Mouse (Mus musculus): ENCODE data around the gene Dnaaf5. TPM values are rescaled to one million over a fixed set of nuclear protein-coding genes. Genes with fewer than 3 reads are reported as not detected.

Gene Dnaaf5
- polyA plus RNA-seq, 1 experiment = 15.9 TPM

DNA sequence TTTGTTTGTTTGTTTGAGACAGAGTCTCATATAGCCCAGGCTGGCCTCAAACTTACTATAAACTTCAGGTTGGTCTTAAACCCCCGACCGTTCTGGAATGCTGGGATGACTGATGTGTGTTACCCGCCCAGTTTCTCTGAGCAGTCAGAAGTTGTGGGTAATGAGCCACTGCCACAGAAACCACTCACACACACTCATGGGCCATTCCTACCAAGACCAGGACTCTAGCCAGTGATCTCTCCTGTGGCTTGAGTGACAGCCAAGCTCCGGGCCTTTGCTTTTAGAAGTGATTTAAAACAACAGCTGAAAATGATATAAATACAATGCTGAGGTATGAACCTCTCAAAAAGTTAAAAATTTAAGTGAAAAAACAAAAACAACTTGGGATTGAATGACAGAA lies 35.1 kb upstream of the Dnaaf5 start:
- H3K4me1 ChIP-seq (ENCODE audit: control insufficient read depth, insufficient read depth, insufficient read length) = no peaks in the 10 kb centered on the region; the same call in 1 of the 2 replicates
- H3K4me3 ChIP-seq (ENCODE audit: extremely low read depth, insufficient read depth, insufficient read length) = no peak overlapping the region
- WGBS = 62% methylated on average over 4 of the region's 4 CpGs
- H3K27me3 ChIP-seq (ENCODE audit: control insufficient read depth, insufficient read depth, low read length) = no peaks in the 10 kb centered on the region
- H3K36me3 ChIP-seq (ENCODE audit: control insufficient read depth, insufficient read depth, low read length) = no peaks in the 10 kb centered on the region
- no peak overlapping the region for H3K27ac ChIP-seq (ENCODE audit: insufficient read depth, low read length)
- no peak for DNase-seq (ENCODE audit: low read depth in 1 of 2, low spot score in 2 of 2)
- TF ChIP-seq CTCF (IDR thresholded peaks at IDR 0.05; ENCODE audit: extremely low read depth, insufficient read depth, insufficient read length, insufficient replicate concordance) (no peak), POLR2A (IDR thresholded peaks at IDR 0.05; ENCODE audit: low read depth, low read length) (no peak)

DNA sequence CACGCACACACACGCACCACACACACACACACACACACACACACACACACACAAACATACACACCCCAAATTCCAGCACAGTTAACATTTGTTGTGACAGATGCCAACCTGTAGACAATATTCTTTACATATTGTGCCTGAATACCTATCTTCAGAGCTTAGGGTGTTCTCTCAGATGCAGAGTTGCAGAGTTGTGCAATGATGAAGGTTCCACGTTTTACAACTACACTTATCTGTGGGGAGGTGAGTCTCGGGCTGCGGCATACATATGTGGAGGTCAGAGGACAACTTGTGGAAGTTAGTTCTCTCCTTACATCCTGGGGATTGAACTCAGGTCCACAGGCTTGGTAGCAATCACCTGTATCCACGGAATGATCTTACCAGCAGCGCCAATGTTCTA lies 34.5 kb upstream of the Dnaaf5 start:
- H3K27me3 ChIP-seq (ENCODE audit: control insufficient read depth, insufficient read depth, low read length) = no peaks in the 10 kb centered on the region
- TF ChIP-seq POLR2A (IDR thresholded peaks at IDR 0.05; ENCODE audit: low read depth, low read length) = no peak
- TF ChIP-seq CTCF (IDR thresholded peaks at IDR 0.05; ENCODE audit: extremely low read depth, insufficient read depth, insufficient read length, insufficient replicate concordance) = no peak
- WGBS = 94% methylated on average over 7 of the region's 7 CpGs

DNA sequence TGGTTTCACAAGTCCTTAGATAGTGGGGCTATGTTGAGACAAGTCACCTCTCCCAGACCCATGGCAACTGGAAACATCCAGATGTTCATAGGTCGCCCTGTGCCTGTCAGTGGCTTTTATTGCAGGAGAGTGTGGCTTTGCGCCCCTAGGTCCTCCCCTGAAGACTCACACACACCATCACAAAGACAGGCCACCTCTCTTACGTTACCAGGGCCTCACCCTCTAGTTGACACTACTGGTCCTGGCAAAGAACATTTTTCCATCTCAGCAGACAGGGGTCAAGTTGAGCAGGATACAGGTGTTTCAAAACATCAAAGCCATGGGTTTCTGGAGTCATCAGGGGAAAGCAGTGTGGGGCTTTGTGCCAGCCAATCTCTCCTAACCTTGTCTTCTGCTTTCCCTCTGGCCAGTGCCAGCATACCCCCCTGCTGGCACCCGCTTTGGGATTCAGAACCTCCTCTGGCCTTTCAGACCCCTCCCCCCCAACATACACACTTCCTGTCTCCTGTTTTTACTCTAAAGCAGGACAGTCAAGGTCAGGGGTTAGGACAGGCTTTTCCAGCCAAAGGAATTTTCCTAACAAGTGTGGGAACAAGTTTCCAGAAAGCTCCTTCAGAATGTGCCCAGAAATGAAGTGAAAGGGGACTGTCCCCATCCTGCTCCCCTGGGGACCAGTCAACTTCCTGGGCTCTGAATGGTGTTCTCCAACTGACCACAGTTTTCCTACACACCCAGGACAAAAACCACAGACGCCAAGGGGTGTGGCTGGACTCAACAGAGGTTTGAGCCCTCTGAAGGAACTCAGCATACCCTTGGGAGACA lies 31.7 kb upstream of the Dnaaf5 start:
- Histone ChIP-seq H3K27ac (ENCODE audit: insufficient read depth, low read length) (no peak overlapping the region), H3K4me3 (ENCODE audit: extremely low read depth, insufficient read depth, insufficient read length) (no peak overlapping the region), H3K4me1 (ENCODE audit: control insufficient read depth, insufficient read depth, insufficient read length) (no peaks in the 10 kb centered on the region), H3K36me3 (ENCODE audit: control insufficient read depth, insufficient read depth, low read length) (no peaks in the 10 kb centered on the region), H3K27me3 (ENCODE audit: control insufficient read depth, insufficient read depth, low read length) (no peaks in the 10 kb centered on the region)
- no peak for TF ChIP-seq CTCF (IDR thresholded peaks at IDR 0.05; ENCODE audit: extremely low read depth, insufficient read depth, insufficient read length, insufficient replicate concordance)
- TF ChIP-seq POLR2A (IDR thresholded peaks at IDR 0.05; ENCODE audit: low read depth, low read length) = no peak
- DNase-seq (ENCODE audit: low read depth in 1 of 2, low spot score in 2 of 2) = no peak
- WGBS = 68% methylated on average over 5 of the region's 5 CpGs

More for the DNA sequence above, 34.5 kb upstream of the Dnaaf5 start:
- Histone ChIP-seq H3K27ac (ENCODE audit: insufficient read depth, low read length) (no peak overlapping the region), H3K4me3 (ENCODE audit: extremely low read depth, insufficient read depth, insufficient read length) (no peak overlapping the region), H3K36me3 (ENCODE audit: control insufficient read depth, insufficient read depth, low read length) (no peaks in the 10 kb centered on the region), H3K4me1 (ENCODE audit: control insufficient read depth, insufficient read depth, insufficient read length) (no peaks in the 10 kb centered on the region; the same call in 1 of the 2 replicates)
- no peak for DNase-seq (ENCODE audit: low read depth in 1 of 2, low spot score in 2 of 2)

DNA sequence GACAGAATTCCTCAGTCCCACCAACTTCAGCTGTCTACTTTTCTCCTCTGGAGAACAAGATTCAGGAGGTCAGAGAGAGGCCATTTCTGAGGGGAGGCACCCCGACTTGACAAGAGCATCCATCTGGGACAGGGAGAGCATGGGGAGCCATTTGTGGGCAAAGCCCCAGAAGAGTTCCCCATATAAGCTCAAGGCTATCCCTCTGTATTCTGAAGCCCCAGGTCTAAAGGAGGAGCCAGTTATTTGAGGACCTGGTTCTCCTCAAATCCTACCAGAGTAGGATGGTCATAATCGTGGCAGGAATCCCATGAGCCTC lies 31.1 kb upstream of the Dnaaf5 start:
- H3K27ac ChIP-seq (ENCODE audit: insufficient read depth, low read length) = no peak overlapping the region
- H3K27me3 ChIP-seq (ENCODE audit: control insufficient read depth, insufficient read depth, low read length) = no peaks in the 10 kb centered on the region
- no peaks in the 10 kb centered on the region for H3K36me3 ChIP-seq (ENCODE audit: control insufficient read depth, insufficient read depth, low read length)
- H3K4me3 ChIP-seq (ENCODE audit: extremely low read depth, insufficient read depth, insufficient read length) = no peak overlapping the region
- DNase-seq (ENCODE audit: low read depth in 1 of 2, low spot score in 2 of 2) = no peak
- TF ChIP-seq POLR2A (IDR thresholded peaks at IDR 0.05; ENCODE audit: low read depth, low read length) (no peak), CTCF (IDR thresholded peaks at IDR 0.05; ENCODE audit: extremely low read depth, insufficient read depth, insufficient read length, insufficient replicate concordance) (no peak)
- WGBS = 61% methylated on average over 2 of the region's 2 CpGs
- no peaks in the 10 kb centered on the region for H3K4me1 ChIP-seq (ENCODE audit: control insufficient read depth, insufficient read depth, insufficient read length)

DNA sequence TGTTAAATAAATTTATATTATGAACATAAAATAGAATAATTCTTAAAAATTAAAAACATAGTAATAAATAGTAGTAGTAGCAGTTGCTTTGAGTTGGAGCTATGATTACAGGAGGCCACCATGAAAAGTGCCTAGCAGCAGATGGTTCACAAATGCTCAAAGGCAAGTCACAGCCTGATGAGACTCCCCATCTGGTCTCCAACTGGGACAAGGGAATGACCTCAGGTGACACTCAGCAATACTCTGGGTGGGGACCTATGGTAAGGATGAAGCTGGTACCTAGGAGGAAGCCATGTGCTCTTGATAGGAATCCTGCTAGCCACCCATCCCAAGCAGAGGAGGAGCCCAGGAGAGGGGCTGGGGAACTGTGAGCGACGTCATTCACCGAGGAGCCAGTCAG lies 24.3 kb upstream of the Dnaaf5 start:
- Histone ChIP-seq H3K36me3 (ENCODE audit: control insufficient read depth, insufficient read depth, low read length) (no peaks in the 10 kb centered on the region), H3K4me3 (ENCODE audit: extremely low read depth, insufficient read depth, insufficient read length) (no peak overlapping the region), H3K27ac (ENCODE audit: insufficient read depth, low read length) (no peak overlapping the region), H3K27me3 (ENCODE audit: control insufficient read depth, insufficient read depth, low read length) (peaks cover 8% of the 10 kb centered on the region; the same call in 1 of the 2 replicates), H3K4me1 (ENCODE audit: control insufficient read depth, insufficient read depth, insufficient read length) (no peaks in the 10 kb centered on the region)
- no peak for DNase-seq (ENCODE audit: low read depth in 1 of 2, low spot score in 2 of 2)
- WGBS = 95% methylated on average over 3 of the region's 3 CpGs
- TF ChIP-seq CTCF (IDR thresholded peaks at IDR 0.05; ENCODE audit: extremely low read depth, insufficient read depth, insufficient read length, insufficient replicate concordance) (no peak), POLR2A (IDR thresholded peaks at IDR 0.05; ENCODE audit: low read depth, low read length) (no peak)

DNA sequence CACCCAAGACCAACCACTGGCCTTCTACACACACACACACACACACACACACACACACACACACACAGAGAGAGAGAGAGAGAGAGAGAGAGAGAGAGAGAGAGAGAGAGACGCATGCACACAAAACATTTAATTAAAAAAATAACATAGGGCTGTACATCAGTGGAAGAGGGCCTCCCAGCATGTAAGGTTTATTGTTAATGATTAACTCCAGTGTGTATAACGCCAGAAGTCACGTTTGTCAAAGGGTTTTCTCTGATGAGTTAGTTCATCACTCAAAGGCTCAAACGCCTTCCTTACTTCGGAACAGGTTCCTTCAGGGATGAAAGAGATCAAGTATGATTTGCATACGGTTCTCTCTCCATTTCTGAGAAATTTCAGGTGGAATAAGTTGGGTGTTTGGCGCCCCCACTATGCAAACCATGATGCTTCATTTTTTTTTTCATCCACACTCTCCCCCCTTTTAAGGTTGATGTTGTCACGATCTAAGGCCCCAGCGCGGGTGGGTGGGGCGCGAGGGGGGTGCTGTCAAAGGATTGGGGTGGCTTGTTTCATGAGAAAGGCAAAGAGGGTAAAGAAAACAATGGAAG lies 21.5 kb upstream of the Dnaaf5 start:
- WGBS = 78% methylated on average over 12 of the region's 12 CpGs
- Histone ChIP-seq H3K4me1 (ENCODE audit: control insufficient read depth, insufficient read depth, insufficient read length) (no peaks in the 10 kb centered on the region), H3K27me3 (ENCODE audit: control insufficient read depth, insufficient read depth, low read length) (peaks cover 8% of the 10 kb centered on the region; the same call in 1 of the 2 replicates), H3K27ac (ENCODE audit: insufficient read depth, low read length) (no peak overlapping the region), H3K36me3 (ENCODE audit: control insufficient read depth, insufficient read depth, low read length) (no peaks in the 10 kb centered on the region), H3K4me3 (ENCODE audit: extremely low read depth, insufficient read depth, insufficient read length) (no peak overlapping the region)
- DNase-seq (ENCODE audit: low read depth in 1 of 2, low spot score in 2 of 2) = no peak
- TF ChIP-seq POLR2A (IDR thresholded peaks at IDR 0.05; ENCODE audit: low read depth, low read length) = no peak
- no peak for TF ChIP-seq CTCF (IDR thresholded peaks at IDR 0.05; ENCODE audit: extremely low read depth, insufficient read depth, insufficient read length, insufficient replicate concordance)

DNA sequence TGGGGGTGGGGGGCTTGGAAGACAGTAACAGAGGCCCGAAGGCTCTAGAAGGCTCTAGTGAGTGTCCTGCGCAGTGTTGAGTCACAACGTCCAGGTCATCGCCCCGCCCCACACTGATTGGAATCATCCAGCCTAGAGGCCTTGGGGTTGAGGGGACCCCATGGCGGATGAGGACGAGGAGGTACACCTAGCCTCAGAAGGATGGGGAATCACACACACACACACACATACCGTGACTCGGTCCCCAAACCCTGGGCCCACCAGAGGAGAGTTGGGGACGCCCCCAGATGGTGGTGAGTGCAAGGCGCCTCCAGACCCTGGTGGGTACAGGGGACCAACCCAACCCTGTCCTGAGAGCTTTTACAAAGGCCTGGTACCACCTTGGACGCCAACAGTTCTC lies 20.9 kb upstream of the Dnaaf5 start:
- no peak overlapping the region for H3K4me3 ChIP-seq (ENCODE audit: extremely low read depth, insufficient read depth, insufficient read length)
- 55% methylated on average over 12 of the region's 12 CpGs for WGBS

More for the DNA sequence above, 20.9 kb upstream of the Dnaaf5 start:
- no peaks in the 10 kb centered on the region for H3K4me1 ChIP-seq (ENCODE audit: control insufficient read depth, insufficient read depth, insufficient read length)
- H3K27me3 ChIP-seq (ENCODE audit: control insufficient read depth, insufficient read depth, low read length) = peaks cover 8% of the 10 kb centered on the region; the same call in 1 of the 2 replicates
- H3K27ac ChIP-seq (ENCODE audit: insufficient read depth, low read length) = no peak overlapping the region
- no peak for TF ChIP-seq CTCF (IDR thresholded peaks at IDR 0.05; ENCODE audit: extremely low read depth, insufficient read depth, insufficient read length, insufficient replicate concordance)
- no peak for TF ChIP-seq POLR2A (IDR thresholded peaks at IDR 0.05; ENCODE audit: low read depth, low read length)
- no peak for DNase-seq (ENCODE audit: low read depth in 1 of 2, low spot score in 2 of 2)
- H3K36me3 ChIP-seq (ENCODE audit: control insufficient read depth, insufficient read depth, low read length) = no peaks in the 10 kb centered on the region
